Mouse (Mus musculus): ENCODE results near the gene Tas1r2.

DNA sequence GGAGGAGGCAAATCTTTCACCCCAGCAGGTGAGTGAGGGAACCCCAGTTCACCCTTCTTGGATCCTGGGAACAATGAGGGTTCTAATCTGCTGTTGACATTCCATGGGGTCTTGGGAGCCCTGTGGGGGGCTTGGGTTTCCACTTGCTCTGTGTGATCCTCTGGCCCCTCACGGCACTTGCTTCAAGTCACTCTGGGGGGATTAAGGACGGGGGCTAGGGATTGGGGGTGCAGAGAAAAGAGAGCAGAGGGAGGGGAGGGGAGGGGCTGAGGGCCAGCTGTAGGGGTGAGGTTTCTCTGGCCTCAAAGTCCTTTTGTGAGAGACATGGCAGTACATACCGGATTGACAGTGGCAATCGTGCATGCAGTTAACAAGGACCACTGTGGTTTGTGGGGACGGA, 40.0 kb downstream of the Tas1r2 start:
- TF ChIP-seq POLR2A (IDR thresholded peaks at IDR 0.05; ENCODE audit: insufficient read depth, low read depth, low read length): no peak
- TF ChIP-seq CTCF (IDR thresholded peaks at IDR 0.05; ENCODE audit: insufficient read depth, low read depth, low read length): no peak

All from olfactory bulb, adult 2 months (tissue).